Mouse (Mus musculus) thymus, adult 2 months (tissue): ENCODE results near the gene Igfbp5.

Source experiments
- CTCF ChIP-seq: fragments of 200-500 bp; IDR thresholded peaks from 2 replicates; pipeline ENCODE4 v1.5.1; 2012; ENCODE audit warnings: mild to moderate bottlenecking, control low read depth, low read length, moderate library complexity, borderline replicate concordance; ENCODE audit not compliant: control insufficient read depth, poor library complexity, insufficient read depth; ENCODE audit errors: extremely low read depth
- POLR2A ChIP-seq: fragments of 200-500 bp; IDR thresholded peaks from 2 replicates; pipeline ENCODE4 v1.6.1; 2012; ENCODE audit warnings: mild to moderate bottlenecking, low read length, control low read depth, moderate library complexity; ENCODE audit not compliant: control insufficient read depth, poor library complexity, insufficient read depth; ENCODE audit errors: extremely low read depth

DNA sequence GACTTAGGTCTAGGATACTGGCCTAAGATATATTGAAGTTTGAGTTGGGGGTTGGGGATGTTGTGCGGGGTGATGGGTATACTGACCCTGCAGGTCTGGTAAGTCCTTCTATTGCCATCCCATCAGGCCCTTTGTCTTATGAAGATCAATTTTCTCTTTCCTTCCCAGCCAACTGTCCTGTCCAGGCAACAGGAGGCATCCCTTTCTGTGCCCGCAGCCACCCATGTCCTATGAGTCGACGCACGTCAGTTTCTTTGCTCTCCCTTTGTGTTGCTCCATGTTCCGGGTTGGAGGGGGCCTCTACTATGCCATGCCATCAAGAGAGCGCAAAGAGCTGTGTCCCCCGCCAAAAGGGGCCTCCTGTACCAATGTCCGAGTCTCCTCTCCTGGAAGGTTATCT, 14.7 kb downstream of the Igfbp5 start:
- TF ChIP-seq POLR2A = no peak
- TF ChIP-seq CTCF = no peak
